Mouse (Mus musculus): ENCODE measurements around the gene Aifm1. TPM values are rescaled to one million over a fixed set of nuclear protein-coding genes. Genes with fewer than 3 reads are reported as not detected.

Gene Aifm1
- polyA plus RNA-seq, 1 experiment from 2014 or later, result 92.6 TPM

Other genes starting within 250 kb of the Aifm1 start
- gene Bcorl1, start 172.2 kb downstream of the Aifm1 start, polyA plus RNA-seq (2015; fragmentation: Nextera tagmentation; extraction: Ambion mirVana), result 3.8 and 4.1 TPM in 2 replicates
- gene Elf4, start 50.4 kb downstream of the Aifm1 start, polyA plus RNA-seq (2015; fragmentation: Nextera tagmentation; extraction: Ambion mirVana), result 9.2 and 10.3 TPM in 2 replicates
- gene Rab33a, start 5.7 kb upstream of the Aifm1 start, polyA plus RNA-seq (2015; fragmentation: Nextera tagmentation; extraction: Ambion mirVana), result 6.4 and 7.1 TPM in 2 replicates
- gene Zfp280c, start 80.9 kb upstream of the Aifm1 start, polyA plus RNA-seq (2015; fragmentation: Nextera tagmentation; extraction: Ambion mirVana), result 5.0 TPM in 2 replicates
- gene Slc25a14, start 109.8 kb upstream of the Aifm1 start, polyA plus RNA-seq (2015; fragmentation: Nextera tagmentation; extraction: Ambion mirVana), result 8.4 and 9.0 TPM in 2 replicates
- not detected in 2 replicates for gene Gpr119, start 160.9 kb upstream of the Aifm1 start, polyA plus RNA-seq (2015; fragmentation: Nextera tagmentation; extraction: Ambion mirVana)
- 13.7 and 18.4 TPM in 2 replicates for gene Rbmx2, start 181.4 kb upstream of the Aifm1 start, polyA plus RNA-seq (2015; fragmentation: Nextera tagmentation; extraction: Ambion mirVana)

Data from heart, embryonic 13.5 days (tissue).